Mouse (Mus musculus): ENCODE measurements at regions not wholly inside any gene's neighbourhood (a gene's known extent, or its start where the extent isn't known, plus 50 kb on each side); places are given as distances from the start of the nearest gene placed in this dataset.

- in situ Hi-C loops (cut with MboI, MseI): no loop called here
Measured at GRCm38 (mm10) chr1:194334752-194335719, 283.0 kb upstream of the Plxna2 start.

GRCm38 (mm10) chr1:194332639-194333038 is 285.4 kb upstream of the Plxna2 start:
- in situ Hi-C loops (cut with MboI, MseI): no loop called here

- in situ Hi-C loops (cut with MboI, MseI): no loop called here
Measured at GRCm38 (mm10) chr1:194330471-194330870, 287.5 kb upstream of the Plxna2 start.

GRCm38 (mm10) chr1:194320320-194321036 is 297.5 kb upstream of the Plxna2 start:
- in situ Hi-C loops (cut with MboI, MseI): no loop called here

- in situ Hi-C loops (cut with MboI, MseI): loop anchor here in 1 of 2 experiments (10.0 kb wide), 1 partner anchor 1664 kb away; no protein-coding TSS in a partner anchor
Measured at GRCm38 (mm10) chr1:194318351-194318750, 299.7 kb upstream of the Plxna2 start.

GRCm38 (mm10) chr1:194315593-194315992 is 302.4 kb upstream of the Plxna2 start:
- in situ Hi-C loops (cut with MboI, MseI): loop anchor here in 1 of 2 experiments (10.0 kb wide), 1 partner anchor 1661 kb away; no protein-coding TSS in a partner anchor

- in situ Hi-C loops (cut with MboI, MseI): loop anchor here in 1 of 2 experiments (10.0 kb wide), 1 partner anchor 1656 kb away; no protein-coding TSS in a partner anchor
Measured at GRCm38 (mm10) chr1:194310373-194310772, 307.6 kb upstream of the Plxna2 start.

- in situ Hi-C loops (cut with MboI, MseI): no loop called here
Measured at GRCm38 (mm10) chr1:194308648-194309047, 309.4 kb upstream of the Plxna2 start.

- in situ Hi-C loops (cut with MboI, MseI): no loop called here
Measured at GRCm38 (mm10) chr1:194303951-194304350, 314.1 kb upstream of the Plxna2 start.

- in situ Hi-C loops (cut with MboI, MseI): no loop called here
Measured at GRCm38 (mm10) chr1:194302775-194303174, 315.2 kb upstream of the Plxna2 start.

GRCm38 (mm10) chr1:194281941-194282340 is 336.1 kb upstream of the Plxna2 start:
- in situ Hi-C loops (cut with MboI, MseI): no loop called here

- in situ Hi-C loops (cut with MboI, MseI): no loop called here
Measured at GRCm38 (mm10) chr1:194268028-194268427, 350.0 kb upstream of the Plxna2 start.

GRCm38 (mm10) chr1:194262374-194262773 is 355.6 kb upstream of the Plxna2 start:
- in situ Hi-C loops (cut with MboI, MseI): no loop called here

GRCm38 (mm10) chr1:194259957-194260356 is 358.1 kb upstream of the Plxna2 start:
- in situ Hi-C loops (cut with MboI, MseI): no loop called here

GRCm38 (mm10) chr1:194244776-194245366 is 373.1 kb upstream of the Plxna2 start:
- in situ Hi-C loops (cut with MboI, MseI): no loop called here

- in situ Hi-C loops (cut with MboI, MseI): no loop called here
Measured at GRCm38 (mm10) chr1:194241111-194241510, 376.9 kb upstream of the Plxna2 start.

GRCm38 (mm10) chr1:194231206-194231605 is 386.8 kb upstream of the Plxna2 start:
- in situ Hi-C loops (cut with MboI, MseI): no loop called here

- in situ Hi-C loops (cut with MboI, MseI): no loop called here
Measured at GRCm38 (mm10) chr1:194226550-194227160, 391.4 kb upstream of the Plxna2 start.

- in situ Hi-C loops (cut with MboI, MseI): no loop called here
Measured at GRCm38 (mm10) chr1:194225786-194226185, 392.2 kb upstream of the Plxna2 start.

GRCm38 (mm10) chr1:194224046-194224445 is 394.0 kb upstream of the Plxna2 start:
- in situ Hi-C loops (cut with MboI, MseI): no loop called here

GRCm38 (mm10) chr1:194223610-194224009 is 394.4 kb upstream of the Plxna2 start:
- in situ Hi-C loops (cut with MboI, MseI): no loop called here

Data from T-helper 17 cell (primary cell).